Mouse (Mus musculus) limb, embryonic 13.5 days (tissue): ENCODE results near the gene Naa35. TPM values are rescaled to one million over a fixed set of nuclear protein-coding genes. Genes with fewer than 3 reads are reported as not detected.

Experiments used
- ATAC-seq: fragments of 200-750 bp; cut with Nextera tagmentation; 2 replicates; pipeline ENCODE4 v1.8.0; 2017; ENCODE audit warnings: low read depth, moderate number of reproducible peaks, moderate TSS enrichment; ENCODE audit not compliant: low FRiP score
- H3K27ac ChIP-seq: fragments of 300-500 bp; sonication (generic); 2 replicates; pipeline ENCODE4 v1.5.1; 2015; ENCODE audit warnings: inconsistent platforms, mild to moderate bottlenecking, moderate library complexity
- H3K27me3 ChIP-seq: fragments of 300-500 bp; sonication (generic); 2 replicates; pipeline ENCODE4 v1.6.1; 2015; ENCODE audit warnings: mild to moderate bottlenecking, inconsistent platforms
- H3K36me3 ChIP-seq: fragments of 300-500 bp; sonication (generic); 2 replicates; pipeline ENCODE4 v1.6.1; 2015; ENCODE audit warnings: inconsistent platforms, mild to moderate bottlenecking, moderate library complexity
- H3K4me1 ChIP-seq: fragments of 300-500 bp; sonication (generic); 2 replicates; pipeline ENCODE4 v1.6.1; 2015; ENCODE audit warnings: inconsistent platforms
- H3K4me2 ChIP-seq: fragments of 300-500 bp; sonication (generic); replicated peaks from 2 replicates; pipeline ENCODE4 v1.6.1; 2015; ENCODE audit warnings: inconsistent platforms, mild to moderate bottlenecking, moderate library complexity
- H3K4me3 ChIP-seq: fragments of 300-500 bp; sonication (generic); 2 replicates; pipeline ENCODE4 v1.5.1; 2015; ENCODE audit warnings: moderate library complexity, mild to moderate bottlenecking, inconsistent platforms
- H3K9ac ChIP-seq: fragments of 300-500 bp; sonication (generic); 2 replicates; pipeline ENCODE4 v1.6.1; 2015; ENCODE audit warnings: mild to moderate bottlenecking, inconsistent platforms
- H3K9me3 ChIP-seq: fragments of 300-500 bp; sonication (generic); 2 replicates; pipeline ENCODE4 v1.6.1; 2016; ENCODE audit warnings: inconsistent platforms
- WGBS: fragments of 180-500 bp; shearing (Covaris S2); methylation state at CpG from one replicate; pipeline ENCODE4 v1.1.7; 2015; 5-methylcytosine and 5-hydroxymethylcytosine counted together
- polyA plus RNA-seq: library from polyadenylated mRNA; unstranded; fragments of >200 nt; fragmentation: Nextera tagmentation; extraction: Ambion mirVana; gene quantifications from 2 replicates; pipeline ENCODE4 v1.2.1, GENCODE M21; 2015

Gene Naa35
- polyA plus RNA-seq, 1 experiment from 2014 or later: 120 TPM

GRCm38 (mm10) chr13:59615554-59615953, 30.5 kb downstream of the Naa35 start:
- WGBS: 87% methylated on average over 4 of the region's 4 CpGs
- Histone ChIP-seq H3K27ac (no peak overlapping the region), H3K27me3 (no peaks in the 10 kb centered on the region), H3K9ac (no peak overlapping the region), H3K36me3 (peaks cover 78% of the 10 kb centered on the region), H3K9me3 (no peaks in the 10 kb centered on the region), H3K4me2 (no peak overlapping the region), H3K4me3 (no peak overlapping the region), H3K4me1 (no peaks in the 10 kb centered on the region)
- ATAC-seq: no peak

- Histone ChIP-seq H3K27ac (no peak overlapping the region), H3K36me3 (peaks cover 78% of the 10 kb centered on the region), H3K27me3 (no peaks in the 10 kb centered on the region), H3K9ac (no peak overlapping the region), H3K4me3 (no peak overlapping the region), H3K4me2 (no peak overlapping the region), H3K9me3 (no peaks in the 10 kb centered on the region), H3K4me1 (no peaks in the 10 kb centered on the region)
- ATAC-seq: no peak
- 90% methylated on average over 6 of the region's 6 CpGs for WGBS
These were observed 33.4 kb downstream of the Naa35 start for GRCm38 (mm10) chr13:59618463-59618862.

DNA sequence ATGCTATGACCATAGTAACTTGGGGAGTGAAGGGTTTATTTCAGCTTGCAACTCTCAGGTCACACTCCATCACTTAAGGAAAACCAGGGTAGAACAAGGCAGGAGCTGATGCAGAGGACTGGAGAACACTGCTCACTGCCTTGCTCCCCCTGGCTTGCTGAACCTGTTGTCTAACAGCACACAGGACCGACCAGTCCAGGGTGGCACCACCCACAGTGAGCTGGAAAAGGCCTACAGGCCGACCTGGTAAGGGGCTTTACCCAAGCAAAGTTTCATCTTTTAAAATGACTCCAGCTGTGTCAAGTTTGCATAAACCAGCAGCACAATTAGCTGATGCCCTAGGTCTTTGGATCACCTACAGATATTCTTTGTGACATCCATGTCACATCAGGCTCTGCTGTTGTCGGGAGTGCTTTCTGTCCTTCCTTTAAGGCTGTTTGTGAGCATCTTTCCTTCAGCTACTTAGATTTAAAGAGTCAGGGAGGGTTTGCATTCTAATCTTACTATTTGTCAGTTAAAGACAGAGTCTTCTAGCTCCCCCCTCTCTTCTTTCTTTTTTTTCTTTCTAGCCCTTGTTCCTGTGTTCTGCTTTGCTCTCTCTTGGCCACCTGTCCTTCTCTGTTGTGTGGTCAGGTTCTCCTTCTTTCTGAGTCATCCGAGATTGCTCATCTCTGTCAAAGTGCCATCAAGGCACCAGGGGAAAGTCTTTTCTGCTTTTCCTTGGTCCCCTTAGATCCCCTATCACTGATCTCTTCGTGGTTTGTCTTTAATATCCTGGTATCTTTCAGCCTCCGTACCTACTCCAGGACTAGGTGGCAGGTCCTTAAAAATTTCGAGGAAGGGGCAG, 36.8 kb downstream of the Naa35 start:
- Histone ChIP-seq H3K4me2 (no peak overlapping the region), H3K36me3 (peaks cover 86% of the 10 kb centered on the region), H3K9me3 (no peaks in the 10 kb centered on the region), H3K27me3 (no peaks in the 10 kb centered on the region), H3K4me1 (no peaks in the 10 kb centered on the region), H3K27ac (no peak overlapping the region), H3K9ac (no peak overlapping the region), H3K4me3 (no peak overlapping the region)
- no peak for ATAC-seq
- 85% methylated on average over 7 of the region's 7 CpGs for WGBS

DNA sequence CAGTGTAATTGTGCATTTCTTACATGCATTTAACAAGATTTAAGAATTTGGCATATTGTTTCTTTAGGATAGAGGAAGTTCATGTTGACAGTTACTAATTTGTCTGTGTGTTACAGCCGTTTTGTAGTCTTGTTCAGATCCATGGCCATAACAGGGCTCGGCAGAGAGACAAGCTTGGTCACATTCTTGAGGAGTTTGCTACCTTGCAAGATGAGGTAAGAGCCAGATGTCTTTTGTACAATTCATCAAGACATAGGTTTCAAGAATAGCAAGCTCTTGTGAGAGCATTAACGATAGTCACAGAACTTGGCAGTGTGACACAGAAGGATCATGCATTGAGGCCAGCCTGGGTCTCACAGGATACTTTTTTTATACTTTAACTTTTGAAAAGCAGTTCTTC, 39.3 kb downstream of the Naa35 start:
- Histone ChIP-seq H3K4me3 (no peak overlapping the region), H3K9ac (no peak overlapping the region), H3K27me3 (no peaks in the 10 kb centered on the region), H3K9me3 (no peaks in the 10 kb centered on the region), H3K27ac (no peak overlapping the region), H3K4me1 (no peaks in the 10 kb centered on the region), H3K36me3 (peaks cover 85% of the 10 kb centered on the region), H3K4me2 (no peak overlapping the region)
- 72% methylated on average over 3 of the region's 3 CpGs for WGBS
- no peak for ATAC-seq

DNA sequence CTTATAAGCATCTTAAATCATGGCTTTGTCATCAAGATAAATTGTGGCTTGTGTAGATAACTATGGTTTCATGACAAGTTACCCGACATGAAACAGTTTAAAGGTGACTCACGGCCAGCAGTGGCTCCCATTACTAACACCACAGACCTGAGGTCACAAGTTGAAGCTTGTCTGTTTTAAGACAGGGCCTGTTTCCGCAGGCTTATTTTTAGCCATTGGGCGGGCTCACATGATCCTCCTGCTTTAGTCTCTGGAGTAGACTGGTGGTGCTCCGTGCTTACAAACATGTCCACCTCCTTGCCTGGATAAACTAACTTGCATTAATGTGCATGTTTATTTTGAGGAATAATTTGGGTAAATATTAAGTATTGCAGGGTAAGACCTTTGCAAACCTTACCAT, 39.8 kb downstream of the Naa35 start:
- peaks cover 89% of the 10 kb centered on the region for H3K36me3 ChIP-seq
- H3K9me3 ChIP-seq: no peaks in the 10 kb centered on the region
- H3K9ac ChIP-seq: no peak overlapping the region
- no peak for ATAC-seq
- WGBS: 80% methylated on average over 5 of the region's 5 CpGs
- no peak overlapping the region for H3K27ac ChIP-seq
- no peak overlapping the region for H3K4me3 ChIP-seq
- H3K4me2 ChIP-seq: no peak overlapping the region
- H3K27me3 ChIP-seq: no peaks in the 10 kb centered on the region
- H3K4me1 ChIP-seq: no peaks in the 10 kb centered on the region

- Histone ChIP-seq H3K9ac (no peak overlapping the region), H3K9me3 (no peaks in the 10 kb centered on the region), H3K27me3 (no peaks in the 10 kb centered on the region), H3K36me3 (peaks cover 89% of the 10 kb centered on the region), H3K4me1 (no peaks in the 10 kb centered on the region), H3K4me3 (no peak overlapping the region), H3K27ac (no peak overlapping the region), H3K4me2 (no peak overlapping the region)
- no peak for ATAC-seq
- 86% methylated on average over 7 of the region's 7 CpGs for WGBS
These were observed 41.7 kb downstream of the Naa35 start for GRCm38 (mm10) chr13:59626739-59627138.

DNA sequence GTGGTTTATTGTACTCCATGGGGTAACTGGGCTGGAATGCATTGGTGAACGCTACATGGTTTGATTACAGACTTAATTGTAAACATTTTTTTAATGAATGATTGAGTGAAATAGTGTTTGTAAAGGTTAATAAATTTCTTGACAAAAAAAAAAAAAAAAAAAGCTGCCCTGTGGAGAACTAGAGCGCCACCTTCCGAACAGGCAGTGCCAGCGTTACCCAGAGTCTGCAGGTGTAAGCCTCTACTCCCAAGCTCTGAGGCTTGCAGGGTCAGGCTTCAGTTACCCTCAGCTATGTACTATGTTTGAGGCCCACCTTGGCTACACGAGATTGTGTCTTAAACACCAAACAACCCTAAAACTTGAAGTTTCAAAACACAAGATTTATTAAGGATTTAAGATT, 49.6 kb downstream of the Naa35 start:
- H3K9me3 ChIP-seq: no peaks in the 10 kb centered on the region
- H3K27ac ChIP-seq: no peak overlapping the region
- WGBS: 70% methylated on average over 5 of the region's 5 CpGs
- ATAC-seq: no peak
- H3K4me2 ChIP-seq: no peak overlapping the region
- H3K4me3 ChIP-seq: no peak overlapping the region
- peaks cover 91% of the 10 kb centered on the region for H3K36me3 ChIP-seq
- H3K9ac ChIP-seq: no peak overlapping the region
- no peaks in the 10 kb centered on the region for H3K4me1 ChIP-seq
- no peaks in the 10 kb centered on the region for H3K27me3 ChIP-seq

DNA sequence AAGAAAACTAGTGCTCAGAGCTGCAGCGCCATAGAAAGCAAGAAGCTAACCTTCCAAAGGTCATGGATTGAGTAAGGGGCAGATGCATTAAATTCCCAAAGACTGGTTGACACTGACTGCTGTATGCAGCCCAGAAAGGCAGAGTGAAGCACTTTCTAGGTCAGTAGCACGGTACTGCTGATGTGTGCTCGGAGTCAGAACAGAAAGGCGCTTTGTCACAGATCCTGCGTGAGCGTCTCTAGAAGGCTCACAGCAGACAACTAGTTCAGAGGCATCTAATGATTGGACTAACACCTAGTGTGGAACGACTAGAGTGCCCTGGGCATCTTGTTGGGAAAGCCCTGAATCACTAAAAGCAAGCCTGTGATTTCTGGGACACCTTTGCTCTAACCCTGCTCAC, 52.7 kb downstream of the Naa35 start:
- H3K4me3 ChIP-seq: no peak overlapping the region
- no peak for ATAC-seq
- H3K27ac ChIP-seq: no peak overlapping the region
- H3K27me3 ChIP-seq: no peaks in the 10 kb centered on the region
- H3K9me3 ChIP-seq: no peaks in the 10 kb centered on the region
- no peak overlapping the region for H3K9ac ChIP-seq
- peaks cover 85% of the 10 kb centered on the region for H3K36me3 ChIP-seq
- whole genome bisulfite sequencing: 90% methylated on average over 7 of the region's 7 CpGs
- no peaks in the 10 kb centered on the region for H3K4me1 ChIP-seq
- no peak overlapping the region for H3K4me2 ChIP-seq

- 0 out of 2 replicates have a peak overlapping the region, but pooled peaks have one; percentile 20 for H3K9ac ChIP-seq
- no peaks in the 10 kb centered on the region for H3K9me3 ChIP-seq
- no peaks in the 10 kb centered on the region for H3K4me1 ChIP-seq
- no peak overlapping the region for H3K4me3 ChIP-seq
- no peak for ATAC-seq
- no peak overlapping the region for H3K4me2 ChIP-seq
- no peaks in the 10 kb centered on the region for H3K27me3 ChIP-seq
- 86% methylated on average over 16 of the region's 16 CpGs for WGBS
- H3K36me3 ChIP-seq: peaks cover 73% of the 10 kb centered on the region
- H3K27ac ChIP-seq: no peak overlapping the region
These were observed 54.5 kb downstream of the Naa35 start for GRCm38 (mm10) chr13:59639368-59640177.

- ATAC-seq: no peak
These were observed 55.0 kb downstream of the Naa35 start for GRCm38 (mm10) chr13:59640178-59640440.

GRCm38 (mm10) chr13:59642818-59643217, 57.8 kb downstream of the Naa35 start:
- Histone ChIP-seq H3K4me2 (no peak overlapping the region), H3K36me3 (peaks cover 59% of the 10 kb centered on the region)

More at GRCm38 (mm10) chr13:59640178-59640440, 55.0 kb downstream of the Naa35 start:
- peaks cover 72% of the 10 kb centered on the region for H3K36me3 ChIP-seq
- 92% methylated on average over 6 of the region's 6 CpGs for WGBS
- 0 out of 2 replicates have a peak overlapping the region, but pooled peaks have one; percentile 20 for H3K9ac ChIP-seq
- H3K27ac ChIP-seq: no peak overlapping the region
- H3K4me2 ChIP-seq: no peak overlapping the region
- no peaks in the 10 kb centered on the region for H3K27me3 ChIP-seq
- no peaks in the 10 kb centered on the region for H3K9me3 ChIP-seq
- no peaks in the 10 kb centered on the region for H3K4me1 ChIP-seq
- no peak overlapping the region for H3K4me3 ChIP-seq

DNA sequence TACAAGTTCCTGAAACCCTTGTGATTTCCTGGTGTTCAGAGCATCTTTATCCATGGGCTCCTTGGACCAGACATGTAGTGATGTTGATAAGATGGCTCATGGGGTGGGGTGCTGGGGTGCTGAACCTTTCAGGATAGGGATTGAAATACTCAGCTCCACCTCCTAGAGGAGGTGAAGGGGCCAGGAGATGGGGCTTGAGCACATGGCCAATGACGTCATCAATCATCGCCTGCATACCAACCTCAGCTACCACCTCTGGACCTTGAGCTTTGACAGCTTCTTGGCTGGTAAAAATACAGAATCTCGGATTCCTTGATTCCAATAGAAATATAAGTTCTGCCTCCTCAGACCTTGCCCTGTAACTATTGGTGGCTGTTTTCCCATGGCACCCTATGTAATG, 60.4 kb downstream of the Naa35 start:
- H3K36me3 ChIP-seq: peaks cover 66% of the 10 kb centered on the region

More at GRCm38 (mm10) chr13:59642818-59643217, 57.8 kb downstream of the Naa35 start:
- peaks cover 12% of the 10 kb centered on the region for H3K4me1 ChIP-seq
- H3K9ac ChIP-seq: no peak overlapping the region
- 87% methylated on average over 2 of the region's 2 CpGs for whole genome bisulfite sequencing
- H3K9me3 ChIP-seq: no peaks in the 10 kb centered on the region
- no peak overlapping the region for H3K4me3 ChIP-seq
- no peak for ATAC-seq
- H3K27me3 ChIP-seq: no peaks in the 10 kb centered on the region
- no peak overlapping the region for H3K27ac ChIP-seq

More for the DNA sequence above, 60.4 kb downstream of the Naa35 start:
- H3K4me1 ChIP-seq: peaks cover 12% of the 10 kb centered on the region
- no peak overlapping the region for H3K4me2 ChIP-seq
- ATAC-seq: no peak
- H3K27ac ChIP-seq: no peak overlapping the region
- no peaks in the 10 kb centered on the region for H3K9me3 ChIP-seq
- H3K4me3 ChIP-seq: no peak overlapping the region
- no peaks in the 10 kb centered on the region for H3K27me3 ChIP-seq
- WGBS: 88% methylated on average over 3 of the region's 3 CpGs
- no peak overlapping the region for H3K9ac ChIP-seq
